Mouse (Mus musculus) kidney, embryonic 16.5 days (tissue): ENCODE measurements around the gene Trmt11. TPM values are rescaled to one million over a fixed set of nuclear protein-coding genes. Genes with fewer than 3 reads are reported as not detected.

Experiments used
- ATAC-seq: fragments of 200-750 bp; cut with Nextera tagmentation; 2 replicates; pipeline ENCODE4 v1.8.0; 2017; ENCODE audit warnings: moderate TSS enrichment; ENCODE audit not compliant: low FRiP score, low TSS enrichment
- H3K27ac ChIP-seq: fragments of 300-500 bp; sonication (generic); 2 replicates; pipeline ENCODE4 v1.5.1; 2014; ENCODE audit warnings: low read length
- H3K27me3 ChIP-seq: fragments of 300-500 bp; sonication (generic); 2 replicates; pipeline ENCODE4 v1.6.1; 2014; ENCODE audit warnings: low read length, control low read depth, mixed read lengths; ENCODE audit not compliant: insufficient read depth
- H3K36me3 ChIP-seq: fragments of 300-500 bp; sonication (generic); 2 replicates; pipeline ENCODE4 v1.6.1; 2014; ENCODE audit warnings: low read length, control low read depth, mixed read lengths; ENCODE audit not compliant: insufficient read depth
- H3K4me1 ChIP-seq: fragments of 300-500 bp; sonication (generic); 2 replicates; pipeline ENCODE4 v1.6.1; 2014; ENCODE audit warnings: low read length, control low read depth, mixed read lengths; ENCODE audit not compliant: insufficient read depth
- H3K4me2 ChIP-seq: fragments of 300-500 bp; sonication (generic); replicated peaks from 2 replicates; pipeline ENCODE4 v1.6.1; 2014; ENCODE audit warnings: low read depth, low read length
- H3K4me3 ChIP-seq: fragments of 300-500 bp; sonication (generic); 2 replicates; pipeline ENCODE4 v1.5.1; 2014; ENCODE audit warnings: mild to moderate bottlenecking, low read length
- H3K9ac ChIP-seq: fragments of 300-500 bp; sonication (generic); replicated peaks from 2 replicates; pipeline ENCODE4 v1.6.1; 2014; ENCODE audit warnings: low read length
- H3K9me3 ChIP-seq: fragments of 300-500 bp; sonication (generic); 2 replicates; pipeline ENCODE4 v1.6.1; 2016; ENCODE audit warnings: low read length, control low read depth
- WGBS: fragments of 180-500 bp; shearing (Covaris S2); extraction: QIAGEN DNeasy Blood & Tissue Kit; methylation state at CpG from one replicate; pipeline ENCODE4 v1.1.7; 2014; 5-methylcytosine and 5-hydroxymethylcytosine counted together
- polyA plus RNA-seq: library from polyadenylated mRNA; unstranded; fragments of >200 nt; fragmentation: Nextera tagmentation; extraction: Ambion mirVana; gene quantifications from 2 replicates; pipeline ENCODE4 v1.2.1, GENCODE M21; 2015

Gene Trmt11
- polyA plus RNA-seq, 1 experiment from 2014 or later, result 28.7 TPM

GRCm38 (mm10) chr10:30622928-30623327 is 22.4 kb upstream of the Trmt11 start:
- no peak for ATAC-seq
- Histone ChIP-seq H3K9ac (no peak overlapping the region), H3K27me3 (no peaks in the 10 kb centered on the region), H3K4me1 (0 out of 2 replicates have a peak, but pooled peaks cover 2% of the 10 kb centered on the region), H3K4me2 (no peak overlapping the region), H3K36me3 (no peaks in the 10 kb centered on the region), H3K4me3 (no peak overlapping the region), H3K27ac (no peak overlapping the region), H3K9me3 (no peaks in the 10 kb centered on the region)

DNA sequence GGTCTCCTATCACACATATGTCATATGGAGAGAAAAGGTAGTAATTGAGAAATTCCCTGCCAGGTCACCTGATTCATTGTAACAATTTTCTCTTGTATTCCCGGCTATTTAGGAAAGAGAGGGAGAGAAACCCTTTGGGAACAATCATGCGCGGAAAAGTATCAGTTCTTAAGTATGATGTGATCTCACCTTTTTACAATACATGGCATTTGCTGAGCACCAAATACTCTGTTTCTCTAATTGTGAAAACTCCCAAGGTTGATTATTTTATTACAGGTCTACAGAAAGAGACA is 18.3 kb upstream of the Trmt11 start:
- Histone ChIP-seq H3K9me3 (no peaks in the 10 kb centered on the region), H3K27me3 (no peaks in the 10 kb centered on the region), H3K4me3 (peak overlapping the region; percentile 82), H3K9ac (peak overlapping the region; percentile 90), H3K4me1 (0 out of 2 replicates have a peak, but pooled peaks cover 6% of the 10 kb centered on the region), H3K27ac (no peak overlapping the region; the same call in 1 of the 2 replicates), H3K4me2 (peak overlapping the region; percentile 79), H3K36me3 (no peaks in the 10 kb centered on the region)
- 44% methylated on average over 3 of the region's 3 CpGs for WGBS
- no peak for ATAC-seq

DNA sequence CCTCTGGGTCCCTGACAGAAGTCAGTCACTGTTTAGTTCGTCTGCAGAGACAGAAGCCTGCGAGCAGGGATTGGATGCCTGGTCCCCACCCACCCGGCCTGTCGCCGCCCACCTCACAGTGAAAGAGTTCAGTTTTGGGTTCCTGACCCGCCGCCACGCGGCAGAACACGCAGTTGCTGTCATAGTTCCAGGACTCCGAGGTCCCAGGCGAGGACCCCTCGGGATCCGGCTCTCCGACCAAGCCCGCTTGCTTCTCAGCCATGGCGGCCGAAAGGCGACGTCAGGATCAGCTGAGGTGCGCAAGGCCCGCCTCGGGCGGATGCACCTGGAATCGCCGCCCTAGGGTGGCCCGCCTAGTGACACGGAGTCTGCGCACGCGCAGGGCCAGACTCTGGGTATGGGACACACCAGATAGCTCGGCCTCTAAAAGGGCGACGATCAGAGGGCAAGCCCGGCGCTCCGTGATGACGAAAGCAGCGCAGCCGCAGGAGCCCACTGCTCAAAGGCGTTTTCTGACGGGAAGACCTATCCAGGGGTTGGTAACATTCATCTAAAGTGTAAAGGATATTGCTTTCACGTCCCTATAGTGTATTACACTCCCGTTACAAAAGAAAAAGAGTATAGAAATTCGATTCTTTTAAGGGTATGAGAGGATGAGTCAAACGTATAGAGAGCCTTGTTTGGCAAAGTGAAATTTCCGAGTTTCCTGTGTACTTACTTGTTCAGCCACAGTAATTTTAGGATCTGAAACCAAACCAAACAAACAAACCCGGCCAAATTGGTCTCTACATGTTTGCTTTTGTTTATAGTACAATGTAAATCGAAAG is 17.8 kb upstream of the Trmt11 start:
- Histone ChIP-seq H3K27me3 (no peaks in the 10 kb centered on the region), H3K4me3 (peak overlapping the region; percentile 82), H3K36me3 (no peaks in the 10 kb centered on the region), H3K27ac (peak overlapping the region; percentile 97), H3K9me3 (no peaks in the 10 kb centered on the region), H3K9ac (peak overlapping the region; percentile 90), H3K4me2 (peak overlapping the region; percentile 79), H3K4me1 (0 out of 2 replicates have a peak, but pooled peaks cover 6% of the 10 kb centered on the region)
- ATAC-seq, result peak; percentile 100
- WGBS, result under 1% methylated on average over 49 of the region's 49 CpGs

- Histone ChIP-seq H3K27ac (no peak overlapping the region), H3K9me3 (no peaks in the 10 kb centered on the region), H3K36me3 (0 out of 2 replicates have a peak, but pooled peaks cover 4% of the 10 kb centered on the region), H3K4me1 (0 out of 2 replicates have a peak, but pooled peaks cover 4% of the 10 kb centered on the region), H3K9ac (no peak overlapping the region), H3K4me2 (no peak overlapping the region), H3K4me3 (no peak overlapping the region), H3K27me3 (no peaks in the 10 kb centered on the region)
- ATAC-seq, result no peak
- WGBS, result 86% methylated on average over 4 of the region's 4 CpGs
These were observed 12.5 kb upstream of the Trmt11 start for GRCm38 (mm10) chr10:30613039-30613438.

DNA sequence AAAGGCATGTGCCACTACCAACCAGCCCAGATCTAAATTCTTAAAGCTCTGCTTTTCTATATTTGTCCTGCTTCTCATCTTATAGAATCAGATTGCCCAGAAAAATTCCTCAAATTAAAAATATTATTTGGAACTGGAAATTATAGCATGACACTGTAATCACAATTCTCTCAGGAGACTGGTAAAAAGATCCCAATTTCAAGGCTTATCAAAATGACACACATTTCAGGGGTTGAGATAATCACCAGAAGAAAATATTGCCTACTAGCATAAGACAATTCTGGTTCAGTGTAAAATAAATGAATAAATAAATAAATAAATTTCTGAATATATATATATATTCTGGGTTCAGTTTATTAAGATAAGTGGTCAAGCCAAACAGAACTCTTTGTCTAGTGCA is 9.1 kb upstream of the Trmt11 start:
- Histone ChIP-seq H3K4me2 (no peak overlapping the region), H3K4me1 (no peaks in the 10 kb centered on the region), H3K27me3 (no peaks in the 10 kb centered on the region), H3K36me3 (0 out of 2 replicates have a peak, but pooled peaks cover 7% of the 10 kb centered on the region), H3K9me3 (no peaks in the 10 kb centered on the region), H3K27ac (no peak overlapping the region), H3K9ac (no peak overlapping the region), H3K4me3 (no peak overlapping the region)
- ATAC-seq, result no peak

DNA sequence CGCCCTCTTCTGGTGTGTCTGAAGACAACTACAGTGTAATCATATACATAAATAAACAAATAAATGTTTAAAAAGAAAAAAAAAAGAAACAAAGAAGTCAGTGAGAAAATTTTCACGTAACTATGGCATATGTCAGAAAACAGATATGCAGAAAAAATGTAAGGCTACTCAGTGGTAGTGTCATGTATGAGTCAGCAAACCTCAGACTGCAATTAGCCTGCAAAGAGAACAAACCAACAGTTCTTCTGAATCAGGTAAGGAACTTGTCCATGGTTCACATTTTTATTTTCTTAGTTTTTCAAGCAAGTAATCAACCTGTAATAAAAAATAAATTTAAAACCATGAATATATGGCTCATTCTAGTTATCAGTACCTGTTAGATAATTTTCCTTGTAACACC is 7.6 kb upstream of the Trmt11 start:
- Histone ChIP-seq H3K27ac (no peak overlapping the region), H3K36me3 (0 out of 2 replicates have a peak, but pooled peaks cover 7% of the 10 kb centered on the region), H3K9me3 (no peaks in the 10 kb centered on the region), H3K27me3 (no peaks in the 10 kb centered on the region), H3K9ac (no peak overlapping the region), H3K4me3 (no peak overlapping the region), H3K4me1 (no peaks in the 10 kb centered on the region), H3K4me2 (no peak overlapping the region)
- 72% methylated on average over 2 of the region's 2 CpGs for WGBS
- no peak for ATAC-seq

GRCm38 (mm10) chr10:30600094-30600534 is 435 bp downstream of the Trmt11 start:
- Histone ChIP-seq H3K27me3 (no peaks in the 10 kb centered on the region), H3K9ac (peak overlapping the region; percentile 87), H3K4me3 (peak overlapping the region; percentile 72), H3K4me2 (peak overlapping the region; percentile 90), H3K9me3 (no peaks in the 10 kb centered on the region), H3K36me3 (peaks cover 17% of the 10 kb centered on the region), H3K4me1 (peaks cover 13% of the 10 kb centered on the region), H3K27ac (peak overlapping the region; percentile 83)
- peak; percentile 93 for ATAC-seq
- WGBS, result 0% methylated on average over 27 of the region's 27 CpGs

DNA sequence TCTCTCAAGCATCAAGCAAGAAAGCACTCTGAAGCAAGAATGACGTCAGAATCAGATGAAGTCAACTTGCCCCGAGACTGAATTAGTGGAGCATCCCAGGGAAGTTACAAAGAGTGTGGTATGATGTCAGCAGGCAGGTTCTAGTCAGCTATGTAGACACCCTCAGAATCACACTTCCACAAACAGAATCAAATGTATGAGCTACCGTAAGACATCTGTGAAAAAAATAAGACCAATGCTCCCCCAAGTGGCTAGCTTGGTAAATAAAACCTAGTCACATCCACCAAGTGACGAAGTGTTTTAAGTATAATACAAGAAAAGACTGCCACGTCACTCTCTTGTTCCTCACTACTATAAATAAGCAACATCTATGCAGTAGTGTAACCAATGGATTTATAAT is 13.5 kb downstream of the Trmt11 start:
- Histone ChIP-seq H3K4me1 (no peaks in the 10 kb centered on the region), H3K9ac (no peak overlapping the region), H3K4me3 (no peak overlapping the region), H3K4me2 (no peak overlapping the region), H3K27ac (no peak overlapping the region), H3K36me3 (peaks cover 25% of the 10 kb centered on the region), H3K27me3 (no peaks in the 10 kb centered on the region), H3K9me3 (no peaks in the 10 kb centered on the region)
- no peak for ATAC-seq
- 70% methylated on average over 5 of the region's 5 CpGs for WGBS

DNA sequence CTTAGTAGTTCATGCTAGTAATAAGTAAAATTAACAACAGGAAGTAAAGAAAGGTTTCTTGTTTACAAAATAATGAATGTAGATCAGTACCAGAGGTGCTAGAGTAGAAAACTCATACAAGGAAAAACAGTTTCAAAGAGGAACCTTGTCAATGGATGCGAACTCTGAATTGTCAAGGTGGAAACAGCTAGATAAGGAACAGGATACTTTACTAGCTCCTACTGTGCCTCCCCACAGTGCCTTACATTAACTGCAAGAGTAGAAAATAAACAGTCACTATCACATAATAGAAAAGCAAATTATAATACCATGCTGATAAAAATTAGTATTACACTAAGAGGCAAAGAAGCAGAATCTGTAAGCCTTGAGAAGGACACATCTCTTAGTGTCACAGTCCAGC is 14.9 kb downstream of the Trmt11 start:
- Histone ChIP-seq H3K4me2 (no peak overlapping the region), H3K4me3 (no peak overlapping the region), H3K9me3 (no peaks in the 10 kb centered on the region), H3K27ac (no peak overlapping the region), H3K4me1 (no peaks in the 10 kb centered on the region), H3K9ac (no peak overlapping the region), H3K36me3 (peaks cover 26% of the 10 kb centered on the region), H3K27me3 (no peaks in the 10 kb centered on the region)
- 82% methylated on average over 1 of the region's 1 CpGs for WGBS
- no peak for ATAC-seq

DNA sequence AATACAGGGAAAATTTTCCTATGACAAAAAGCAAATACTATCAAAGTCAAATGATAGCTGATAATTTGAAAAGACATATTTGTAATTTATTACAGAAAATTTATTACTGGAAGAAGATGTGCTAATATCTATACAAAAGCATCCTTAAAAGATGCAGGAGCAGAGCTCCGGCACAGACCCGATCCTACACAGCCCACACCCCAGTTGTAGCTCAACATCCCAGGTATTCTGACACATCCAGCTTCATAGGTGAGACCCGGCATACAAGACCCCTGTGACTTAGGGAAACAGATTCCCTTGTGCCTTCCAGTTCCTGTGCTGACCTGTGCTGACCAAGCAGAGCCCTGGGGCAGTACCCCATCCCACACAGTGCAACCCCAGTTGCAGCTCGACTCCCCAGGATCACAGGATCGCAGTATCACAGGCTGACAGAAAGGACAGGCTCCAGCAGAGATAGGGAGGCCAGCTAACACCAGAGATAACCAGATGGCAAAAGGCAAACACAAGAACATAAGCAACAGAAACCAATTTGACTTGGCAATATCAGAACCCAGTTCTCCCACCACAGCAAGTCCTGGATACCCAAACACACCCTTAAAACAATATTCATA is 22.8 kb downstream of the Trmt11 start:
- no peak for ATAC-seq
- Histone ChIP-seq H3K36me3 (peaks cover 11% of the 10 kb centered on the region), H3K27ac (no peak overlapping the region), H3K4me2 (no peak overlapping the region), H3K9ac (no peak overlapping the region), H3K4me1 (no peaks in the 10 kb centered on the region), H3K4me3 (no peak overlapping the region), H3K9me3 (no peaks in the 10 kb centered on the region), H3K27me3 (no peaks in the 10 kb centered on the region)
- 86% methylated on average over 5 of the region's 5 CpGs for WGBS
